Mouse (Mus musculus): ENCODE measurements around the gene Cdh4. TPM values are rescaled to one million over a fixed set of nuclear protein-coding genes. Genes with fewer than 3 reads are reported as not detected.

Cdh4 gene
- polyA plus RNA-seq, 1 experiment, result not detected

- H3K27me3 ChIP-seq (replicated peaks), result no peaks in the 10 kb centered on the region
- no peaks in the 10 kb centered on the region for H3K36me3 ChIP-seq (replicated peaks; ENCODE audit: low read length)
- H3K9me3 ChIP-seq, result peaks cover 64% of the 10 kb centered on the region
- no peaks in the 10 kb centered on the region for H3K4me1 ChIP-seq
- H3K4me3 ChIP-seq (replicated peaks), result no peak overlapping the region
- no peak for TF ChIP-seq FLI1 (IDR thresholded peaks at IDR 0.05; ENCODE audit: low read length)
- no peak for TF ChIP-seq GATA1 (IDR thresholded peaks at IDR 0.05; ENCODE audit: borderline replicate concordance, low read length)
Observed at GRCm38 (mm10) chr2:179516559-179516958, 74.3 kb downstream of the Cdh4 start.

DNA sequence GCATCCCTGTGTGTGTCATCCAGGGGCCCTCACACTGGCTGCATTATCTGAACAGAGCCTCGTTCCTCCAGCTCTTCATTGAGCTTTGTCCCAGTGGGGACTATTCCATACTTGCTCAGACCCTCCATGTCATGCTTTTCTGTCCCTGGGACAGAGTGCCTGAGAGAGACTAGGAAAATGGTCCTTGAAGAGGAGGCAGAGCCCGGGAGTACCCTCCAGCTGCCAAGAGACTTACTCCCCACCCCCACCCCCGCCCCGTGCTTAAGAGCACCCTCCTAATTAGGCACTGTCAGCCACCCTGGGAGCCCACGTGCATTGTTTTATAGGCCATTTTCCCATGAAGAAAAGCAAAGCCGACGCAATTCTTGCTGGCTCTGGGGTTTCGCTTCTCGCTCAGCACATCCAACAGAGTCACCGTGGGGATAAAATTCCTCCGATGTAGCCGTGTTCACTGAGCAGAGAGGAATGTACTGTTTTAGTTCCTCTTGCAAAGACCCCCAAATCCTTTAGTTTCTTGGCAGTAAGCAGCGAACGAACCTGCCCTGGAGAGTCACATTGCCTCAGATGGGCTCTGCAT, 76.3 kb downstream of the Cdh4 start:
- H3K36me3 ChIP-seq (replicated peaks; ENCODE audit: low read length), result no peaks in the 10 kb centered on the region
- H3K4me3 ChIP-seq (replicated peaks), result peak overlapping the region; percentile 53
- H3K27me3 ChIP-seq (replicated peaks), result no peaks in the 10 kb centered on the region
- peaks cover 68% of the 10 kb centered on the region for H3K9me3 ChIP-seq
- H3K4me1 ChIP-seq, result no peaks in the 10 kb centered on the region
- TF ChIP-seq FLI1 (IDR thresholded peaks at IDR 0.05; ENCODE audit: low read length) (no peak), GATA1 (IDR thresholded peaks at IDR 0.05; ENCODE audit: borderline replicate concordance, low read length) (no peak)

DNA sequence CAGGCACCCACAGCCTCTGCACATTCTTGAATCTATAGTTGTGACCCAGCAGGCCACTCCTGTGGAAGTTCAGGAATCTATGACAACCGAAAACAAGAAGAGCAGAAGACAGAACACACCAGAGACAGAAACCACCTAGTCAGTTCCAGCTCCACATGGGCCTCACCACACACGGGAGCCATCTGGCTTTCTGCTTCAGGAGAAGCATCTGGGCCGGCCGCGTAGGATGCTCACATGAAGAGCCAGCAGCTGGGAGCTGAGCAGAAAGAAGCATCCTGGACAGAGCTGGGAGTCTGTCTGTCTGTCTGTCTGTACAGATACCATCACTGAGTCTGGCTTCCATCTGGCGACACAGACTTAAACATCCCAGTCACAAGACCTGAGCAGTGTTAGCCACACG, 76.9 kb downstream of the Cdh4 start:
- TF ChIP-seq GATA1 (IDR thresholded peaks at IDR 0.05; ENCODE audit: borderline replicate concordance, low read length) (no peak), FLI1 (IDR thresholded peaks at IDR 0.05; ENCODE audit: low read length) (no peak)
- H3K4me3 ChIP-seq (replicated peaks), result no peak overlapping the region
- H3K9me3 ChIP-seq, result peaks cover 72% of the 10 kb centered on the region
- H3K27me3 ChIP-seq (replicated peaks), result no peaks in the 10 kb centered on the region
- H3K4me1 ChIP-seq, result no peaks in the 10 kb centered on the region
- no peaks in the 10 kb centered on the region for H3K36me3 ChIP-seq (replicated peaks; ENCODE audit: low read length)

GRCm38 (mm10) chr2:179519931-179520330, 77.7 kb downstream of the Cdh4 start:
- TF ChIP-seq GATA1 (IDR thresholded peaks at IDR 0.05; ENCODE audit: borderline replicate concordance, low read length) (no peak), FLI1 (IDR thresholded peaks at IDR 0.05; ENCODE audit: low read length) (no peak)
- H3K36me3 ChIP-seq (replicated peaks; ENCODE audit: low read length), result no peaks in the 10 kb centered on the region
- peaks cover 77% of the 10 kb centered on the region for H3K9me3 ChIP-seq
- no peaks in the 10 kb centered on the region for H3K4me1 ChIP-seq
- H3K4me3 ChIP-seq (replicated peaks), result no peak overlapping the region
- no peaks in the 10 kb centered on the region for H3K27me3 ChIP-seq (replicated peaks)

DNA sequence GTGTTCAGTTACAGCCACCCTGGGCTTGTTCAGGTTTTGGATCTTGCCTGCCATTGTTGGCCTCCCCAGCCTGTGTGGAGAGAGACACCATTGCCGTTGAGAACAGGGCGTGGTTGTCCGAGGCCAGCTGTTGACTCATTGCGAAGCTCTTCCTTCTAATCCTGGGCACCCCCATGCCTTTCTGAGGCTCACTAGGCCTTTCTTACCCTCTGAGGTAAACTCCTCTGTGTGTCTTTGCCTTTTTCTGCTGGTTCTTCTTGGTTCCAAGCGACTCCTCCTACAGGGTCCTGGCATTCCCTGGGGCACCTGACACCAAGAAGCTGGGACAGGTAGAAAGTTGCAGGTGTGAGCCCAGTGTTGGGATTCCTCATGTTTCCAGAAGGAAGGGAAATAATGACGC, 78.7 kb downstream of the Cdh4 start:
- peaks cover 77% of the 10 kb centered on the region for H3K9me3 ChIP-seq
- no peak overlapping the region for H3K4me3 ChIP-seq (replicated peaks)
- no peak for TF ChIP-seq FLI1 (IDR thresholded peaks at IDR 0.05; ENCODE audit: low read length)
- no peak for TF ChIP-seq GATA1 (IDR thresholded peaks at IDR 0.05; ENCODE audit: borderline replicate concordance, low read length)
- H3K36me3 ChIP-seq (replicated peaks; ENCODE audit: low read length), result no peaks in the 10 kb centered on the region
- H3K4me1 ChIP-seq, result no peaks in the 10 kb centered on the region
- no peaks in the 10 kb centered on the region for H3K27me3 ChIP-seq (replicated peaks)

GRCm38 (mm10) chr2:179521444-179521843, 79.2 kb downstream of the Cdh4 start:
- no peaks in the 10 kb centered on the region for H3K4me1 ChIP-seq
- peaks cover 72% of the 10 kb centered on the region for H3K9me3 ChIP-seq
- H3K4me3 ChIP-seq (replicated peaks), result no peak overlapping the region

GRCm38 (mm10) chr2:179522141-179522540, 79.9 kb downstream of the Cdh4 start:
- TF ChIP-seq GATA1 (IDR thresholded peaks at IDR 0.05; ENCODE audit: borderline replicate concordance, low read length) (no peak), FLI1 (IDR thresholded peaks at IDR 0.05; ENCODE audit: low read length) (no peak)
- no peaks in the 10 kb centered on the region for H3K36me3 ChIP-seq (replicated peaks; ENCODE audit: low read length)
- no peaks in the 10 kb centered on the region for H3K4me1 ChIP-seq
- H3K27me3 ChIP-seq (replicated peaks), result no peaks in the 10 kb centered on the region
- peaks cover 76% of the 10 kb centered on the region for H3K9me3 ChIP-seq
- no peak overlapping the region for H3K4me3 ChIP-seq (replicated peaks)

More at GRCm38 (mm10) chr2:179521444-179521843, 79.2 kb downstream of the Cdh4 start:
- TF ChIP-seq GATA1 (IDR thresholded peaks at IDR 0.05; ENCODE audit: borderline replicate concordance, low read length) (no peak), FLI1 (IDR thresholded peaks at IDR 0.05; ENCODE audit: low read length) (no peak)
- H3K36me3 ChIP-seq (replicated peaks; ENCODE audit: low read length), result no peaks in the 10 kb centered on the region
- no peaks in the 10 kb centered on the region for H3K27me3 ChIP-seq (replicated peaks)

GRCm38 (mm10) chr2:179526976-179527375, 84.7 kb downstream of the Cdh4 start:
- H3K36me3 ChIP-seq (replicated peaks; ENCODE audit: low read length), result no peaks in the 10 kb centered on the region
- H3K4me3 ChIP-seq (replicated peaks), result no peak overlapping the region
- no peaks in the 10 kb centered on the region for H3K4me1 ChIP-seq
- H3K27me3 ChIP-seq (replicated peaks), result no peaks in the 10 kb centered on the region
- peaks cover 61% of the 10 kb centered on the region for H3K9me3 ChIP-seq
- no peak for TF ChIP-seq GATA1 (IDR thresholded peaks at IDR 0.05; ENCODE audit: borderline replicate concordance, low read length)
- TF ChIP-seq FLI1 (IDR thresholded peaks at IDR 0.05; ENCODE audit: low read length), result no peak

GRCm38 (mm10) chr2:179530436-179531040, 88.3 kb downstream of the Cdh4 start:
- Histone ChIP-seq H3K4me1 (no peaks in the 10 kb centered on the region), H3K27me3 (replicated peaks) (no peaks in the 10 kb centered on the region), H3K9me3 (peaks cover 45% of the 10 kb centered on the region), H3K36me3 (replicated peaks; ENCODE audit: low read length) (no peaks in the 10 kb centered on the region), H3K4me3 (replicated peaks) (no peak overlapping the region)
- no peak for TF ChIP-seq FLI1 (IDR thresholded peaks at IDR 0.05; ENCODE audit: low read length)
- no peak for TF ChIP-seq GATA1 (IDR thresholded peaks at IDR 0.05; ENCODE audit: borderline replicate concordance, low read length)

GRCm38 (mm10) chr2:179533196-179533595, 91.0 kb downstream of the Cdh4 start:
- peaks cover 1% of the 10 kb centered on the region for H3K27me3 ChIP-seq (replicated peaks)

More at GRCm38 (mm10) chr2:179533196-179533595, 91.0 kb downstream of the Cdh4 start:
- Histone ChIP-seq H3K36me3 (replicated peaks; ENCODE audit: low read length) (no peaks in the 10 kb centered on the region), H3K4me1 (no peaks in the 10 kb centered on the region), H3K9me3 (peaks cover 28% of the 10 kb centered on the region), H3K4me3 (replicated peaks) (peak overlapping the region; percentile 4)
- TF ChIP-seq FLI1 (IDR thresholded peaks at IDR 0.05; ENCODE audit: low read length) (no peak), GATA1 (IDR thresholded peaks at IDR 0.05; ENCODE audit: borderline replicate concordance, low read length) (no peak)
